Mouse (Mus musculus) lung, adult 18-20 months (tissue): ENCODE data around the gene Rnpepl1.
"Not testable (repeated sequence)": the region's sequence is repeated elsewhere in the genome, so short reads cannot be mapped to it uniquely, and the experiment has no call there.

Experiments used
- DNase-seq, 2 experiments: peaks; one replicate each; pipeline ENCODE4 v3.0.0; 2022; ENCODE audit warnings: mixed read lengths in 2 of 2

Rnpepl1 gene

DNA sequence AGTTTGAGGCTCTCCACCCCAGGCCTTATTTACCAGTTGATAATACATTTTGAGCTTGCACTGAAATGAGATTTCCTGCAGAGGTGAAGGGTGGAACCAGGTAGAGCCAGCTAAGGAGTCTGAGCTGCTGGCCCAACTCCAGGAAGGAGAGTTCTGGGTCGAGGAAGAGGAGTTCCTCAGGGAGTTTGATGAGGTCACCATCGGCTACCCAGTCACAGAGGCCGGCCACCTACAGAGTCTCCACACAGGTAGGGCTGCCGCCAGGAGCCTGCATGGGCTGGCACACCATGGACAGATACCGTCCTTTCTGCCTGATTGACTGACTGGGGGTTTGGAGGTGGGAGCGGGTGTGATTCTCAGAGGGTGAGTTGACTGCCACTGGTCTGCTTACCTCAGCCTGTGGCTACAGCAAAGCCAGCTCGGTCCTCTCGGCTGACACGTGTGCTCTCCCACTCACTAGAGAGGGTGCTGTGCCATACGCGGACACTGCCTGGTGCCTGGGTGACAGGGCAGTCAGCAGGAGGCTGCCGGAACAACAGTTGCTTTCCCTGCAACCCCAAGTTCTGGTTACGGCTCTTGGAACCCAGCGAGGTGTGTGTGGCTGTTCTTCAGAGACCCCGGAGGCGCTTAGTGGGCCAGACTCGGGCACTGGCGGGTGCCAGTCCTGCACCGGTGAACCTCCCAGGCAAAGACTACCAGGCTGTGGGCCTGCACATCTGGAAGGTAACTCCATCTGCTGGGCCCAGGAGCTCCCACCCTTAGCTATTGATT, 32.8 kb downstream of the Rnpepl1 start:
- DNase-seq: peak in 1 of 2 experiments; percentile 1

DNA sequence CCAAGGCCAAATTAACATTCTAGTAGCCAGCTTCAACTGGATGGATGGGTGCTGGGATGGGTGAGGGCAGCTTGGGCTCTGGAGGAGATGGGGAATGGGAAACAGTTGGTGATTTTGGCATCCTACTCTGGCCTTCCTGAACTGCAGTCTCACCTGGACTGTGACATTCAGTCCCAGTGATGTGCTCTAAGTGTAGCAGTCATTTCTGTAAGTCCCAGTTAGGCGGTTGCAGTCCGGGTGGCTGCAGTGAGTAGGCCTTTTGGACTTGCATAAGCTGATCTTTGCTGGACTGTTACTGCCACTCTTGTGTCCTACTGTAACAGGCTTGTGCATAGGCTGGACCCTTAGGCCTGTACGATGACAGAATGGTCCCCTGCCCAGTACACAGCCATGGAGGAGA, 37.4 kb downstream of the Rnpepl1 start:
- peak in 1 of 2 experiments; percentile 1 for DNase-seq

DNA sequence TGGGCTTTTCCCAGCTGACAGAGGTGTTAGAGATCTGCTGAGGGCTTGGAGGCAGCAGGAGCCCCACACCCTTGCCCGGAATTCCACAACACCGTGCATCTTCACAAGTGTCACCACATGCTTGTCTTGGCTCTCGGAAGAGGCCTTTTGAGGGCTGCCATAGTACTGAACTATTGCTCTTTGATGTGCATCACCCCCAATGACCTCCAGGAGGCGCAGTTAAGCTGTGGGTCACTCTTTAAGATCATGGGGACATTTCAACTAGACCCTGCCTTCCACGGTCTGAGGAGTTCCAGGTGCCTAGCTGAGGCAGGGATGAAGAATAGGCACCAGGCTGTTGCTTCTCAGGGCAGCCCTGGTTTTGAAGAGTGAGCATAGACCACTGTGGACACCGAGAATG, 38.8 kb downstream of the Rnpepl1 start:
- DNase-seq: peak in 1 of 2 experiments; percentile 5

DNA sequence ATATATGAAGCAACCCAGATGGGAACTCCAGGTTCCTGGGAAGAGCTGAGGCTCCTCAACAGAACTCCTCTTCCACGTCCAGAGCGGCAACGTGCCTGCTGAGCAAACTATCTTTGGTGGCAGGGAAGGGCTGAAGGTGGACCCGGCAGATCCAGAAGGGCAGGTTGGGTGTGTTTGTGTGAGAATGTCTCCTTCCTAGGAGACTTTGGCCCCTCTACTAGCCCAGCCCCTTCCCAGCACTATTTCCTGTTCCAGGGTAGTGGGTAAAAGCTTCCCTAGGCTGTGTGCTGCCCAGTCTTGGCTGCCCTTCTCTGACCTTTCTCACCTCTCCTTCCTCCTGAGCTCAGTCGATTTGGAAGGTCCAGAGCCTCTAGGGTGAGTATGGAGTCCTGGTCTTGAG, 40.0 kb downstream of the Rnpepl1 start, which contains the start of gene Gpr35:
TSS of gene Gpr35 (plus strand) at position 259 of the 400 bp plus-strand sequence.
- peak in 1 of 2 experiments; percentile 1 for DNase-seq

DNA sequence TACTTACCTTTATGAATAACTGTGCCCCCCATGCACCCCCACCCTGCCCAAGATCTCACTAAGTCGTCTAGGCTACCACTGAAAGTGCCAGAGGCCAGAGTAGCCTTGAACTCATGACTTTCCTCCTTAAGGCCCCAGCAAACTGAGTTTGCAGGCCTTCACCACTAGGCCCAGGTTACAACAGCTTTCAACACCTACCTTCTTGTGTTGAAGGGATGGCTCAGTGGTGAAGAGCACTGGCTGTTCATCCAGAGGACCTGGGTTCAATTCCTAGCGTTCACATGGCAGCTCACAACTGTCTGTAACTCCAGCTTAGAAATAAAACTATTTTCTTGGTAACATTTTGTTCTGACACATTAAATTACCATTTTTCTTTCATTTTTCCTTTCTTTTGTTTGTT, 43.1 kb downstream of the Rnpepl1 start:
- no peak for DNase-seq

DNA sequence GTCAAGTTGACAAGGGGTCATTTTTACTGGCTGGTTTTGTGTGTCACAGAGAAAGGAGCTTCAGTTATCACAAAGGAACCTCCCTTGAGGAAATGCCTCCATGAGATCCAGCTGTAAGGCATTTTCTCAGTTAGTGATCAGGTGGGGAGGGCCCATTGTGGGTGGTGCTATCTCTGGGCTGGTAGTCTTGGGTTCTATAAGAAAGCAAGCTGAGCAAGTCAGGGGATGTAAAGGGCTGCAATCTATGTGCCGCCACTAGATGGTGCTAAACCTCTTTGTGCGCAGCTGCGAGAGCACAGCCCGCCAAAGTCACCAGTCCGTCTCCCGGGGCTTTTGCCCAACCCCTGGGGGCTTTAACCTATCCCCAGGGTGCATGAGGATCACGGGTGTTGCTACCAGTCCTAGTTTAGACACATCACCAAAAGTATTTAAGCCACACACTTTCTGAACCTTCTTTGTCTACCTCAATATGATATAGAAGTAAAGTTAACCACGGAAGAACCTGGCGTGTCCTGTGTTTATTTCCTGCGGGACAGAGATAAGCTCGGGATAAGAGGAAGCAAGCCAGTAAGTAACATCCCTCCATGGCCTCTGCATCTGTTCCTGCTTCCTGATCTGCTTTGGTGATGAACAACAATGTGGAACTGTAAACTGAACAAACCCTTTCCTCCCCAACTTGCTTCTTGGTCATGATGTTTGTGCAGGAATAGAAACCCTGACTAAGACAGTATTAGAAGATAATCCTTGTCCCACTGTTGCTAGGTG, 46.2 kb downstream of the Rnpepl1 start:
- peak; percentile 69 for DNase-seq

DNA sequence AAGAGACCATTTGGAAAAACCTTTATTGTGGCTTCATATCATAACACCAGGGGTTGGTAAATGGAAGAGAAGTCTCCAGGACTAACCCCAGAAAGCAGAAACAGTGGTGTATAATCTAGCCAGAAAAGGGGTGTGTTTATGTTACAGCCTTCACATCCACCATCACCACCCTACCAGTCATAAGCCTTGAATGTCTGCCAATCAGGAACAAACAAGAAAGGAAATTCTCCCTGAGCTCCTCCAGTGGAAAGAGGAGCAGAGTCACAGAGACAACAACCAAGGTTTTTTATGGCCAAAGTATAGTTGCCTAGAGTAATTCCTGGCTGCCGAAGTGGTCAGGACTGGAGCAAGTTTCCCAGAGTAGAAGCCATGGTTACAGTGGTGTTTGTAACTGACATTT, 48.4 kb downstream of the Rnpepl1 start:
- peak; percentile 1 to 13 for DNase-seq

DNA sequence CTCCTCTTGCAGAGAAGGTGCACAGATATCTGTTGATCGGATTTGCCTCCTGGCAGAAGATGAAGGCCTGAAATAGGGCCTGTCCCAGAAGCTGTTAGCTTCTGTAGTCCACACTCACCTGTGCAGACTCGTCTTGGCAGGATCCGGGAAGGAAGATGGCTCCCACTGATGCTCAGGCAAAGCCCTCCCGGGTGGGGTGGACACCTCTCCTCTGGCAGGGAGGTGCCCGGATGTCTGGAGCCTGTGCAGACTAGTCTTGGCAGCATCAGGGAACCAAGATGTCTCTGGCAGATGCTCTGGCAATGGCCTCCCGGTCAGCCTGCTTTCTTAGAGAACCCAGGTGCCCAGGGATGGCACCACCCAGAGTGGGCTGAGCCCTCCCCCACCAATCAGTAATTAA, 60.2 kb downstream of the Rnpepl1 start:
- not testable (repeated sequence) for DNase-seq

DNA sequence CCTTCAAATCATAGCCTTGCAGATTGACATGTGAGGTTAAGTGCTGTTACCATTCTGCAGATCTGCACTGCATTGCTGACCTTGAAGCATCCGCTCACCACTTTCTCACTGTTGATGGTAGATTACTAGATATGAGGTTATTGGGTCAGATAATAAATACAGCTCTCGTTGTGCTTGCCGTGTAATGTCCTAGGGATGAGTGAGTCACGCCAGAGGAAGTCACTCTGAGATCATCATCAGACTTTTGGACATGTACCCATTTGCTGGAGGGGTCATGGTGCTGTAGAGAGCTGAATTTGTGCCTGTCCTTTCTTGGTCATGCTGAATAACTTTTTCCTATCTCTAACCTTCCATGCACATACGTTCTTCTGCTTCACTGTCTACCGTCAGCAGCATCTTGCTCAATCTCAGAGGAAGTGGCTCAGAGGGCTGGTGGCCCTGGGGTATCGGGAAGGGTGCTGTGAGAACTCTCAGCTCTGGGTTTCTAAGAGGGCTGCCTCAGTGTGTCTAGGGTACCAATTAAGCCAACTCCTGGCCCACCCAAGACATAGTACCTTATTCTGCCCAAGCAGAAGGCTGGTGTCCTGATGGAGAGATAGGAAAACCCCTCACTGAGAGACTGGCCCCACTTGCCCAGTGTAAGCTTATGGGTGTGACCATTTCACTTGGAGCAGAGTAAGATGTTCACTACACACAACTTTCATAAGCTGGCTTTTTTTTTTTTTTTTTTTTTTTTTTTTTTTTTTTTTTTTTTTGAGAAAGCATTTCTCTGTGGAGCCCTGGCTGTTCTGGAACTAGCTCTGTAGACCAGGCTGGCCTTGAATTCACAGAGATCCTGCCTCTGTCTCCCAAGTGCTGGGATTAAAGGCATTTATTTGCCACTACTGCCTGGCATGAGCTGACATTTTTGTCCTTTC, 61.6 kb downstream of the Rnpepl1 start:
- DNase-seq: no peak

DNA sequence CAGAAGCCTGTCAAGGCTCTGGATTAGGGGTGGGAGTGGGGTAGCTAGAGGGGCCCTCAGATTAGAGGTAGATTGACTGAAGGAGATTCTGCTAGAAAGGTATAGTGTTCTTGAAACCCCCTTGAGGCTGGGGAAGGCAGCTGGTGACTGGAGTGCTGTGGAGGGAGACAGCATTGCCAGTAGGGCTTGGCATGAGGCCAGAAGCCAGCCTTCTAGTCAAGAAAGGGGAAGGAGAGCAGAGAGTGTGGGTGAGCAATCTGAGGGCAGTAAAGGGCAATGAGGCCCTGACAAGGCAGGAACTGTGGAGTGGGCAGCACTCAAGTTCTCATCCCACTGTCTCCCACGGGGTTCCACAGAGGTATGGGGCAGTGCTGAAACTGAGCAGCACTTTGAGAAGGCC, 62.3 kb downstream of the Rnpepl1 start:
- DNase-seq: peak; percentile 54 to 59
